Mouse (Mus musculus): Measurements from ENCODE around the gene H2al1j. TPM values are rescaled to one million over a fixed set of nuclear protein-coding genes. Genes with fewer than 3 reads are reported as not detected.
"Not testable (repeated sequence)": the region's sequence is repeated elsewhere in the genome, so short reads cannot be mapped to it uniquely, and the experiment has no call there.

H2al1j gene
- not detected in 2 replicates for polyA plus RNA-seq (2015; fragmentation: Nextera tagmentation; extraction: Ambion mirVana)

- H3K9ac ChIP-seq (replicated peaks); H3K36me3 ChIP-seq; H3K27ac ChIP-seq; H3K9me3 ChIP-seq; H3K4me2 ChIP-seq (replicated peaks); H3K27me3 ChIP-seq; ATAC-seq; H3K4me3 ChIP-seq (replicated peaks); H3K4me1 ChIP-seq (replicated peaks): not testable (repeated sequence)
- WGBS = 86% methylated on average over 2 of the region's 2 CpGs
Measured at GRCm38 (mm10) chrX:11327522-11327921, at the start of gene H2al1j. H2al1j (plus strand) TSS chrX:11327822.

- Histone ChIP-seq H3K4me1 (replicated peaks) (no peaks in the 10 kb centered on the region), H3K9me3 (no peaks in the 10 kb centered on the region), H3K9ac (replicated peaks) (no peak overlapping the region), H3K36me3 (no peaks in the 10 kb centered on the region), H3K4me2 (replicated peaks) (no peak overlapping the region), H3K27me3 (peaks cover 4% of the 10 kb centered on the region; the same call in 1 of the 2 replicates), H3K4me3 (replicated peaks) (no peak overlapping the region), H3K27ac (no peak overlapping the region)
- no peak for ATAC-seq
- 75% methylated on average over 2 of the region's 2 CpGs for WGBS
Measured at GRCm38 (mm10) chrX:11280741-11281140, 46.9 kb upstream of the H2al1j start.

- no peak for ATAC-seq
- Histone ChIP-seq H3K4me3 (replicated peaks) (no peak overlapping the region), H3K27ac (no peak overlapping the region), H3K9me3 (no peaks in the 10 kb centered on the region), H3K27me3 (no peaks in the 10 kb centered on the region; the same call in 1 of the 2 replicates), H3K36me3 (no peaks in the 10 kb centered on the region), H3K9ac (replicated peaks) (no peak overlapping the region), H3K4me1 (replicated peaks) (no peaks in the 10 kb centered on the region), H3K4me2 (replicated peaks) (no peak overlapping the region)
- 82% methylated on average over 14 of the region's 14 CpGs for WGBS
Measured at GRCm38 (mm10) chrX:11288306-11288882, 39.2 kb upstream of the H2al1j start.

GRCm38 (mm10) chrX:11289244-11289643 lies 38.4 kb upstream of the H2al1j start:
- Histone ChIP-seq H3K9me3 (no peaks in the 10 kb centered on the region), H3K4me2 (replicated peaks) (no peak overlapping the region), H3K27me3 (no peaks in the 10 kb centered on the region; the same call in 1 of the 2 replicates), H3K9ac (replicated peaks) (no peak overlapping the region), H3K4me3 (replicated peaks) (no peak overlapping the region), H3K27ac (no peak overlapping the region), H3K4me1 (replicated peaks) (no peaks in the 10 kb centered on the region), H3K36me3 (no peaks in the 10 kb centered on the region)
- whole genome bisulfite sequencing = 30% methylated on average over 4 of the region's 4 CpGs
- no peak for ATAC-seq

- H3K27me3 ChIP-seq; ATAC-seq; H3K9ac ChIP-seq (replicated peaks); H3K4me2 ChIP-seq (replicated peaks); H3K27ac ChIP-seq; H3K4me3 ChIP-seq (replicated peaks); H3K36me3 ChIP-seq; H3K9me3 ChIP-seq; H3K4me1 ChIP-seq (replicated peaks): not testable (repeated sequence)
- WGBS = no CpG with 5 or more reads among the region's 3 CpGs
Measured at GRCm38 (mm10) chrX:11298957-11299356, 28.7 kb upstream of the H2al1j start, which contains the start of gene H2al1a. H2al1a (plus strand) TSS chrX:11299257.

GRCm38 (mm10) chrX:11302132-11302531 lies 25.5 kb upstream of the H2al1j start, which contains the start of gene H2al1b:
H2al1b (plus strand) TSS chrX:11302432.
- H3K4me1 ChIP-seq (replicated peaks); H3K4me3 ChIP-seq (replicated peaks); H3K36me3 ChIP-seq; H3K4me2 ChIP-seq (replicated peaks); H3K27ac ChIP-seq; H3K27me3 ChIP-seq; ATAC-seq; H3K9me3 ChIP-seq; H3K9ac ChIP-seq (replicated peaks): not testable (repeated sequence)
- WGBS = 92% methylated on average over 1 of the region's 3 CpGs

- H3K9ac ChIP-seq (replicated peaks); H3K4me1 ChIP-seq (replicated peaks); H3K27me3 ChIP-seq; H3K4me3 ChIP-seq (replicated peaks); H3K4me2 ChIP-seq (replicated peaks); H3K36me3 ChIP-seq; ATAC-seq; H3K27ac ChIP-seq; H3K9me3 ChIP-seq: not testable (repeated sequence)
- 75% methylated on average over 1 of the region's 6 CpGs for WGBS
Measured at GRCm38 (mm10) chrX:11305355-11305754, 22.3 kb upstream of the H2al1j start, which contains the start of gene H2al1c. H2al1c (plus strand) TSS chrX:11305655.

GRCm38 (mm10) chrX:11308524-11308923 lies 19.1 kb upstream of the H2al1j start, which contains the start of gene H2al1d:
H2al1d (plus strand) TSS chrX:11308824.
- not testable (repeated sequence) for H3K36me3 ChIP-seq; H3K9me3 ChIP-seq; H3K4me3 ChIP-seq (replicated peaks); H3K27ac ChIP-seq; H3K4me1 ChIP-seq (replicated peaks); H3K9ac ChIP-seq (replicated peaks); H3K4me2 ChIP-seq (replicated peaks); H3K27me3 ChIP-seq; ATAC-seq
- WGBS = no CpG with 5 or more reads among the region's 6 CpGs

- H3K4me3 ChIP-seq (replicated peaks); H3K4me2 ChIP-seq (replicated peaks); H3K9ac ChIP-seq (replicated peaks); H3K27me3 ChIP-seq; H3K9me3 ChIP-seq; H3K36me3 ChIP-seq; H3K27ac ChIP-seq; H3K4me1 ChIP-seq (replicated peaks); ATAC-seq: not testable (repeated sequence)
- WGBS = no CpG with 5 or more reads among the region's 3 CpGs
Measured at GRCm38 (mm10) chrX:11311634-11312033, 16.0 kb upstream of the H2al1j start, which contains the start of gene H2al1e. H2al1e (plus strand) TSS chrX:11311934.

GRCm38 (mm10) chrX:11314858-11315257 lies 12.8 kb upstream of the H2al1j start, which contains the start of gene H2al1f:
H2al1f (plus strand) TSS chrX:11315158.
- not testable (repeated sequence) for H3K4me3 ChIP-seq (replicated peaks); H3K9ac ChIP-seq (replicated peaks); H3K27me3 ChIP-seq; H3K9me3 ChIP-seq; H3K4me1 ChIP-seq (replicated peaks); H3K27ac ChIP-seq; ATAC-seq; H3K4me2 ChIP-seq (replicated peaks); H3K36me3 ChIP-seq
- WGBS = no CpG with 5 or more reads among the region's 6 CpGs

- H3K36me3 ChIP-seq; H3K27me3 ChIP-seq; H3K27ac ChIP-seq; H3K4me1 ChIP-seq (replicated peaks); H3K9ac ChIP-seq (replicated peaks); H3K9me3 ChIP-seq; H3K4me2 ChIP-seq (replicated peaks); H3K4me3 ChIP-seq (replicated peaks); ATAC-seq: not testable (repeated sequence)
- no CpG with 5 or more reads among the region's 3 CpGs for WGBS
Measured at GRCm38 (mm10) chrX:11317956-11318355, 9.7 kb upstream of the H2al1j start, which contains the start of gene H2al1g. H2al1g (plus strand) TSS chrX:11318256.

- no CpG with 5 or more reads among the region's 6 CpGs for WGBS
- not testable (repeated sequence) for H3K4me2 ChIP-seq (replicated peaks); H3K4me1 ChIP-seq (replicated peaks); ATAC-seq; H3K9ac ChIP-seq (replicated peaks); H3K9me3 ChIP-seq; H3K4me3 ChIP-seq (replicated peaks); H3K27me3 ChIP-seq; H3K36me3 ChIP-seq; H3K27ac ChIP-seq
Measured at GRCm38 (mm10) chrX:11321192-11321591, 6.4 kb upstream of the H2al1j start, which contains the start of gene H2al1h. H2al1h (plus strand) TSS chrX:11321492.

- not testable (repeated sequence) for H3K27ac ChIP-seq; H3K4me1 ChIP-seq (replicated peaks); H3K4me3 ChIP-seq (replicated peaks); H3K9me3 ChIP-seq; H3K4me2 ChIP-seq (replicated peaks); ATAC-seq; H3K9ac ChIP-seq (replicated peaks); H3K27me3 ChIP-seq; H3K36me3 ChIP-seq
- no CpG with 5 or more reads among the region's 5 CpGs for WGBS
Measured at GRCm38 (mm10) chrX:11324359-11324758, 3.3 kb upstream of the H2al1j start, which contains the start of gene H2al1i. H2al1i (plus strand) TSS chrX:11324659.

Measured in midbrain, embryonic 13.5 days (tissue).